Mouse (Mus musculus) neural tube, embryonic 14.5 days (tissue): Measurements from ENCODE around the gene Trpm4. TPM values are rescaled to one million over a fixed set of nuclear protein-coding genes. Genes with fewer than 3 reads are reported as not detected.

Source experiments
- ATAC-seq: fragments of 200-750 bp; cut with Nextera tagmentation; 2 replicates; pipeline ENCODE4 v1.8.0; 2017; ENCODE audit warnings: low read depth, mild to moderate bottlenecking, moderate TSS enrichment, moderate library complexity
- H3K27ac ChIP-seq: fragments of 300-500 bp; sonication (generic); 2 replicates; pipeline ENCODE4 v1.5.1; 2014; ENCODE audit warnings: low read depth, mild to moderate bottlenecking, control low read depth, low read length, moderate library complexity, mixed read lengths
- H3K27me3 ChIP-seq: fragments of 300-500 bp; sonication (generic); 2 replicates; pipeline ENCODE4 v1.6.1; 2014; ENCODE audit warnings: low read length; ENCODE audit not compliant: control insufficient read depth, insufficient read depth
- H3K36me3 ChIP-seq: fragments of 300-500 bp; sonication (generic); 2 replicates; pipeline ENCODE4 v1.6.1; 2014; ENCODE audit warnings: low read length, mixed read lengths; ENCODE audit not compliant: control insufficient read depth, insufficient read depth
- H3K4me1 ChIP-seq: fragments of 300-500 bp; sonication (generic); 2 replicates; pipeline ENCODE4 v1.6.1; 2014; ENCODE audit warnings: low read length; ENCODE audit not compliant: control insufficient read depth, insufficient read depth
- H3K4me2 ChIP-seq: fragments of 300-500 bp; sonication (generic); 2 replicates; pipeline ENCODE4 v1.6.1; 2014; ENCODE audit warnings: mild to moderate bottlenecking, low read depth, low read length, control low read depth
- H3K4me3 ChIP-seq: fragments of 300-500 bp; sonication (generic); 2 replicates; pipeline ENCODE4 v1.5.1; 2014; ENCODE audit warnings: low read depth, low read length, control low read depth, mixed read lengths
- H3K9ac ChIP-seq: fragments of 300-500 bp; sonication (generic); replicated peaks from 2 replicates; pipeline ENCODE4 v1.6.1; 2014; ENCODE audit warnings: low read depth, mild to moderate bottlenecking, control low read depth, low read length, mixed read lengths
- H3K9me3 ChIP-seq: fragments of 300-500 bp; sonication (generic); 2 replicates; pipeline ENCODE4 v1.6.1; 2016; ENCODE audit warnings: low read length; ENCODE audit not compliant: control insufficient read depth
- WGBS: fragments of 180-500 bp; shearing (Covaris S2); extraction: QIAGEN DNeasy Blood & Tissue Kit; methylation state at CpG from one replicate; pipeline ENCODE4 v1.1.7; 2014; 5-methylcytosine and 5-hydroxymethylcytosine counted together
- polyA plus RNA-seq: library from polyadenylated mRNA; unstranded; fragments of >200 nt; fragmentation: Nextera tagmentation; extraction: Ambion mirVana; gene quantifications from 2 replicates; pipeline ENCODE4 v1.2.1, GENCODE M21; 2014

The Trpm4 gene
- polyA plus RNA-seq, 1 experiment from 2014 or later: 10.9 TPM

- Histone ChIP-seq H3K4me3 (peak overlapping the region; percentile 37), H3K9me3 (no peaks in the 10 kb centered on the region), H3K27ac (no peak overlapping the region), H3K27me3 (no peaks in the 10 kb centered on the region), H3K9ac (peak overlapping the region; percentile 55), H3K4me1 (peaks cover 11% of the 10 kb centered on the region; the same call in 1 of the 2 replicates), H3K36me3 (no peaks in the 10 kb centered on the region), H3K4me2 (peak overlapping the region; percentile 66)
- WGBS: under 1% methylated on average over 37 of the region's 39 CpGs
- peak; percentile 75 for ATAC-seq
These were observed 6.0 kb upstream of the Trpm4 start for GRCm38 (mm10) chr7:45339410-45340065.

DNA sequence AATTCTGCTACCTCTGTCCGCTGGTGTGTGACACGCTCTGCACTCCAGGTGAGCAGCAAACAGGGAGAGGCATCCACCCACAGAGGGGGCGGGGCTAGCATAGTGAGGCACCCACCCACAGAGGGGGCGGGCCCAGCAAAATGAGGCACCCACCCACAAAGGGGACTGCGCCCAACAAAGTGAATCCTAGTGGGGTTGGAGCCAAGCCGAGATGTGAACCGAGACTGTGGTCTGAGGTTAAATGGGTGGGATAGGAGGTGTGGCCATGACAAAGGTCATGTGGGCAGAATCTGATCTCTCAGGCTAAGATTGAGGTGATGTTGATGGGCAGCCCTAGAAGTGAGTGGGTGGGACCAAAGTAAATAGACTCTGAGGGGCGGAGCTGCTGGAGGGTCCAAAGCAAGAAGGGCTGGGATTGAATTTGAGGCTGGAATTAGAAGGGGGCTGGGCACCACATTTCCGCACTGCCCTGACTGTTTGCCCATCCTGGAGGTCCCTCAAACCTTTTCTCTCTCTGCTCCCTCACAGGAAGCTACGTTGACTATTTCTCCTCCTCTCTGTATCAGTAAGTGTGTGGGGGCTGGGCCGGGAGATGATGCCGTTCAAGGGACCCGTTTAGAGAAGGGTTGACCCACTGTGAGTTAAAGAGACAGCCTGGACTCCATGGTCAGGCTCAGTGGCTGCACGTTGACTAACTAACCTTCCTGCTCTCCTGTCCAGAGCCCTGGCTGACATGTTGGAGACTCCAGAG, 4.8 kb upstream of the Trpm4 start:
- WGBS: 3% methylated on average over 14 of the region's 14 CpGs
- Histone ChIP-seq H3K36me3 (no peaks in the 10 kb centered on the region), H3K27me3 (no peaks in the 10 kb centered on the region), H3K4me2 (no peak overlapping the region; the same call in 1 of the 2 replicates), H3K9me3 (no peaks in the 10 kb centered on the region), H3K4me1 (peaks cover 15% of the 10 kb centered on the region; the same call in 1 of the 2 replicates), H3K27ac (no peak overlapping the region), H3K9ac (no peak overlapping the region), H3K4me3 (no peak overlapping the region)
- no peak for ATAC-seq

GRCm38 (mm10) chr7:45337469-45337868, 3.9 kb upstream of the Trpm4 start:
- no peak overlapping the region for H3K9ac ChIP-seq
- no peaks in the 10 kb centered on the region for H3K36me3 ChIP-seq
- H3K4me1 ChIP-seq: peaks cover 21% of the 10 kb centered on the region; the same call in 1 of the 2 replicates
- H3K4me3 ChIP-seq: no peak overlapping the region
- H3K27me3 ChIP-seq: no peaks in the 10 kb centered on the region
- H3K9me3 ChIP-seq: no peaks in the 10 kb centered on the region
- no peak overlapping the region for H3K27ac ChIP-seq
- no peak overlapping the region for H3K4me2 ChIP-seq
- 10% methylated on average over 4 of the region's 4 CpGs for WGBS
- ATAC-seq: no peak

DNA sequence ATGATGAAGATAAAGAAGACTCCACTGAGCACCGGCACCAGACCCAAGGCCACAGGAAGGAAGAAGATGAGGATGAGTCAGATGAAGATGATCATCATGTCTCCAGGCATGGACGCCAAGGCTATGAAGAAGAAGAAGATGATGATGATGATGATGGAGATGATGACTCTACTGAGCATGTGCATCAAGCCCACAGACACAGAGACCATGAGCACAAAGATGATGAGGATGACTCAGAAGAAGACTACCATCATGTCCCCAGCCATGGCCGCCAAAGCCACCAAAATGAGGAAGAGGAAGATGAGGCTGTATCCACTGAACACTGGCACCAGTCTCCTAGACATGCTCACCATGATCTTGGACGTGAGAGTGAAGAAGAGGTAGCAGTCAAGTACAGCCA, 2.7 kb upstream of the Trpm4 start:
- Histone ChIP-seq H3K4me1 (peaks cover 22% of the 10 kb centered on the region; the same call in 1 of the 2 replicates), H3K27ac (no peak overlapping the region)

GRCm38 (mm10) chr7:45335056-45335455, 1.5 kb upstream of the Trpm4 start, which contains the start of gene Hrc:
Gene Hrc (plus strand): TSS chr7:45335290.
- Histone ChIP-seq H3K27ac (no peak within 1 kb of the TSS), H3K4me1 (peaks cover 22% of the 10 kb centered on the region; the same call in 1 of the 2 replicates), H3K9ac (no peak within 1 kb of the TSS), H3K4me3 (no peak within 1 kb of the TSS), H3K9me3 (no peaks in the 10 kb centered on the region), H3K36me3 (no peaks in the 10 kb centered on the region), H3K4me2 (peak within 1 kb of the TSS; percentile 91; the same call in 1 of the 2 replicates), H3K27me3 (no peaks in the 10 kb centered on the region)
- ATAC-seq: no peak
- WGBS: 37% methylated on average over 5 of the region's 5 CpGs

More for the DNA sequence above, 2.7 kb upstream of the Trpm4 start:
- ATAC-seq: no peak
- H3K36me3 ChIP-seq: no peaks in the 10 kb centered on the region
- 93% methylated on average over 4 of the region's 4 CpGs for WGBS
- no peaks in the 10 kb centered on the region for H3K27me3 ChIP-seq
- H3K9me3 ChIP-seq: no peaks in the 10 kb centered on the region
- H3K4me3 ChIP-seq: no peak overlapping the region
- H3K9ac ChIP-seq: no peak overlapping the region
- no peak overlapping the region for H3K4me2 ChIP-seq

DNA sequence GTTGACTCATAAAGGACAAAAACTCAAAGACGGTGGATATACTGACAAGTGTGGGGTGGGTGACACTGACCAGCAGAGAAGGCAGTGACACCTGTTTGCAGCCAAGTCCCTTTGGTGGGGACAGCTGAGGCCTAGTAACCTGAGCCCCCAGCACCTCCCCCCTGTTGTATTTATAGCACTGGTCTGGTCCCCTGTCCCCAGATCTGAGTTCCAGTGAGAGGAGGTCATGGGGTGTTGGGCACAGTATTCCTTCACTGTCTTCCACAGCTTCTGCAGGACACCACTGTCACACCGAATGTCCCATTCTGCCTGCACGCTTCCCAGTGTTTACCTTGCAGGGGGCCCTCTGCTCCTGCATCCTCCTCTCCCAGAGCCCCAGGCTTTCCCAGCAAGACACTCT, 1.0 kb upstream of the Trpm4 start:
- Histone ChIP-seq H3K9ac (no peak overlapping the region), H3K4me1 (peaks cover 17% of the 10 kb centered on the region; the same call in 1 of the 2 replicates), H3K27me3 (no peaks in the 10 kb centered on the region), H3K27ac (no peak overlapping the region), H3K36me3 (no peaks in the 10 kb centered on the region), H3K4me3 (no peak overlapping the region), H3K9me3 (no peaks in the 10 kb centered on the region), H3K4me2 (no peak overlapping the region)
- ATAC-seq: no peak
- WGBS: 32% methylated on average over 3 of the region's 3 CpGs

GRCm38 (mm10) chr7:45332685-45333425, 725 bp downstream of the Trpm4 start:
- peaks cover 11% of the 10 kb centered on the region; the same call in 1 of the 2 replicates for H3K4me1 ChIP-seq
- H3K27me3 ChIP-seq: no peaks in the 10 kb centered on the region
- H3K27ac ChIP-seq: no peak overlapping the region
- H3K4me2 ChIP-seq: peak overlapping the region; percentile 91
- no peaks in the 10 kb centered on the region for H3K36me3 ChIP-seq
- H3K9ac ChIP-seq: peak overlapping the region; percentile 53
- H3K4me3 ChIP-seq: peak overlapping the region; percentile 51
- ATAC-seq: peak; percentile 58; the same call in 1 of the 2 replicates
- WGBS: 3% methylated on average over 22 of the region's 22 CpGs
- H3K9me3 ChIP-seq: no peaks in the 10 kb centered on the region

- no peak for ATAC-seq
- Histone ChIP-seq H3K4me2 (no peak overlapping the region), H3K4me1 (peaks cover 11% of the 10 kb centered on the region; the same call in 1 of the 2 replicates), H3K36me3 (no peaks in the 10 kb centered on the region), H3K9me3 (no peaks in the 10 kb centered on the region), H3K4me3 (no peak overlapping the region), H3K9ac (no peak overlapping the region), H3K27ac (no peak overlapping the region), H3K27me3 (no peaks in the 10 kb centered on the region)
- WGBS: 87% methylated on average over 6 of the region's 6 CpGs
These were observed 2.1 kb downstream of the Trpm4 start for GRCm38 (mm10) chr7:45331502-45331901.
